Mouse (Mus musculus) lung, embryonic 14.5 days (tissue): ENCODE data around the gene Zbtb16. TPM values are rescaled to one million over a fixed set of nuclear protein-coding genes. Genes with fewer than 3 reads are reported as not detected.

Experiments
- ATAC-seq: fragments of 200-750 bp; cut with Nextera tagmentation; 2 replicates; pipeline ENCODE4 v1.8.0; 2017; ENCODE audit warnings: mild to moderate bottlenecking, moderate TSS enrichment, moderate library complexity; ENCODE audit not compliant: insufficient read depth
- DNase-seq: peaks from one replicate; pipeline ENCODE4 v3.0.0-alpha.2; 2015
- H3K27ac ChIP-seq: fragments of 300-500 bp; sonication (generic); 2 replicates; pipeline ENCODE4 v1.5.1; 2014; ENCODE audit warnings: low read depth, mild to moderate bottlenecking, moderate library complexity
- H3K27me3 ChIP-seq: fragments of 300-500 bp; sonication (generic); 2 replicates; pipeline ENCODE4 v1.6.1; 2014; ENCODE audit warnings: low read length, control low read depth; ENCODE audit not compliant: insufficient read depth
- H3K36me3 ChIP-seq: fragments of 300-500 bp; sonication (generic); 2 replicates; pipeline ENCODE4 v1.6.1; 2014; ENCODE audit warnings: control low read depth; ENCODE audit not compliant: insufficient read depth
- H3K4me1 ChIP-seq: fragments of 300-500 bp; sonication (generic); 2 replicates; pipeline ENCODE4 v1.6.1; 2014; ENCODE audit warnings: antibody characterized with exemption, control low read depth; ENCODE audit not compliant: insufficient read depth
- H3K4me2 ChIP-seq: fragments of 300-500 bp; sonication (generic); 2 replicates; pipeline ENCODE4 v1.6.1; 2014; ENCODE audit warnings: mild to moderate bottlenecking
- H3K4me3 ChIP-seq: fragments of 300-500 bp; sonication (generic); 2 replicates; pipeline ENCODE4 v1.5.1; 2014; ENCODE audit warnings: low read depth, low read length
- H3K9ac ChIP-seq: fragments of 300-500 bp; sonication (generic); 2 replicates; pipeline ENCODE4 v1.6.1; 2014
- H3K9me3 ChIP-seq: fragments of 300-500 bp; sonication (generic); 2 replicates; pipeline ENCODE4 v1.6.1; 2016; ENCODE audit warnings: low read depth, low read length, control low read depth
- CTCF ChIP-seq: IDR thresholded peaks from 2 replicates; pipeline ENCODE4 v1.5.1; 2016; ENCODE audit warnings: antibody characterized with exemption, low read depth
- WGBS: fragments of 180-500 bp; shearing (Covaris S2); extraction: QIAGEN DNeasy Blood & Tissue Kit; methylation state at CpG from one replicate; pipeline ENCODE4 v1.1.7; 2014; 5-methylcytosine and 5-hydroxymethylcytosine counted together
- polyA plus RNA-seq: library from polyadenylated mRNA; unstranded; fragments of >200 nt; fragmentation: Nextera tagmentation; extraction: Ambion mirVana; gene quantifications from 2 replicates; pipeline ENCODE4 v1.2.1, GENCODE M21; 2014

Gene Zbtb16
- polyA plus RNA-seq, 1 experiment from 2014 or later, result 0.71 TPM

DNA sequence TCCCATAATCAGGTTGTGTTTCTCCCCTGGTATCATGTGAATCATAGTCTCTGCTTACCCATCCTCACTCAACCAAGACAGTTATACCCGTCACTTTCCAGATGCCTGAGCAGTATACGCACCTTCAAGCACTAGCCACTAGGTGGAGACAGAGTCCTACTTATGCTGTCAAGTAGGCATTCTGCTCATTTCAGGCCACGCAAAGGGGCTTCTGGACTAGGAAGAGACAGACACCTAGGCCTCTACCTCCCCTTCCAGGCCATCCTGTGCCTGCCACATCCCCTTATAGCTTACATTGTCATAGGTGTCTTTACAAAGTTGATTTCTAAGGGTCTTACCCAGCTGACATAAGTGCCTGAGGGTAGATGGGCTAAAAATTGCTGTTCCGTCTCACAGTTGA is 189.8 kb downstream of the Zbtb16 start:
- H3K4me3 ChIP-seq, result no peak overlapping the region
- peak; percentile 92 for DNase-seq
- peaks cover 6% of the 10 kb centered on the region; the same call in 1 of the 2 replicates for H3K4me1 ChIP-seq
- peak; percentile 100 for TF ChIP-seq CTCF
- 28% methylated on average over 4 of the region's 4 CpGs for WGBS
- H3K9me3 ChIP-seq, result peaks cover 6% of the 10 kb centered on the region; the same call in 1 of the 2 replicates
- H3K9ac ChIP-seq, result no peak overlapping the region
- no peak overlapping the region for H3K27ac ChIP-seq
- peaks cover 15% of the 10 kb centered on the region for H3K27me3 ChIP-seq
- H3K4me2 ChIP-seq, result no peak overlapping the region
- peak; percentile 56; the same call in 1 of the 2 replicates for ATAC-seq
- no peaks in the 10 kb centered on the region for H3K36me3 ChIP-seq

DNA sequence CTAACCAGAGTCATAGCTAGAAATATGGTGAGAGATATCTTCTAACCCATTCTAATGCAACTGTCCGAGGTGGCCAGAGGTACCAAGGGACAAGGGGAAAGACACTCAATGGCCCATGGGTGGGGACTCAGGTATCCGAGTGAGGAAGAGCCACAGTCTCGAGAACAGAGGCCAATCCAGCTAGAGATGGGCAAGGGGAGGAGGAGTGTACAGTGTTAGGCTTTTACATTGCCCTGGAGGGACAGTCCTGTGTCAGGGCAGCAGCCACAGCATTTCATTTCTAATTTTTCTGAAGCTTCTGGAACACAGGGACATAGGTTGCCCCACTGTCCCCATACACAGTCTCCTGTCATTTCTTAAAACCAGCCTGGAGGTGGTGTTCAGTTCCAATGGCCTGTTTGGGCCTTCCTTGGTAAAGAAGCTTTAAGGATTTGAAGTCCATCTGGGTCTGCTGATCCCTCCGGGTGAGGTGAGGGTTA is 190.3 kb downstream of the Zbtb16 start:
- no peak for TF ChIP-seq CTCF
- no peak for ATAC-seq

DNA sequence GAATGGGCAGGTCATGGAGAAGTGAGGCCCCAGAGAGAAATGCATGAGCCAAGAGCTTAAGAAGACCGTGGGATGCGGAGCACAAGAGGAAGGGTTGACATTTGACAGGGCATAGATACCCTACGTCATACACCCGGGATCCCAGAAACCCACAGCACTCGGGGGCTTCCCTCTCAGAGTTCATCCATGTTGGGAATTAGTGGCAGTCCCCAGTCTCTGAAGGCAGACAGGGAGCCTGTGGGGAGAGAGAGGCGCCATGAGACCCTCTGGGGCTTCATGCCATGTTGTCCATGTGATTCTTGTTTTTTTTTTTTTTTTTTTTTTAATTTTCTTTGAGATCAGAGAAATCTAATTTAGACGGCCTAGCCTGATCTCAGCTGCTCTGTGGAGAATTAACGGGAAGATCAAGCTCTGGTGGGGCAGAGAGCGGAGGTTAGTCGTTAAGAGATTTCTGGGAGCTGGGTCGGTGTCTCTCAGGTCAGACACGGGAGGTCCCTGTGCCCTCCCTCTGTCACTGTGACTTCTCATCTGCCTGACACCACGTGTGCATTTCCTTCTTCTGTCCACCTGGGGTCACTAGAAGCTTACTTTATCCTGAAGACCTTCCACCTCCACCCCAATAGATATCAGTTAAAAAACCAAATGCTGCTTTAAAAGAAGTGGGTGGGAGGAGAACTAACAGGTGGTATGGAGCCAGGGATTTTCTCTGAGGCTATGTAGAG is 190.9 kb downstream of the Zbtb16 start:
- DNase-seq (peak; percentile 76), ATAC-seq (no peak)
- H3K4me2 ChIP-seq, result no peak overlapping the region
- peak; percentile 72 for TF ChIP-seq CTCF
- peaks cover 6% of the 10 kb centered on the region; the same call in 1 of the 2 replicates for H3K4me1 ChIP-seq
- 46% methylated on average over 13 of the region's 13 CpGs for WGBS
- peaks cover 14% of the 10 kb centered on the region for H3K27me3 ChIP-seq
- H3K4me3 ChIP-seq, result no peak overlapping the region
- H3K9ac ChIP-seq, result no peak overlapping the region
- no peak overlapping the region for H3K27ac ChIP-seq
- H3K36me3 ChIP-seq, result no peaks in the 10 kb centered on the region
- peaks cover 6% of the 10 kb centered on the region; the same call in 1 of the 2 replicates for H3K9me3 ChIP-seq

More for the DNA sequence above, 190.3 kb downstream of the Zbtb16 start:
- H3K9ac ChIP-seq, result no peak overlapping the region
- peaks cover 14% of the 10 kb centered on the region for H3K27me3 ChIP-seq
- no peak overlapping the region for H3K4me3 ChIP-seq
- peaks cover 6% of the 10 kb centered on the region; the same call in 1 of the 2 replicates for H3K4me1 ChIP-seq
- 58% methylated on average over 4 of the region's 4 CpGs for WGBS
- H3K36me3 ChIP-seq, result no peaks in the 10 kb centered on the region
- H3K27ac ChIP-seq, result no peak overlapping the region
- no peak overlapping the region for H3K4me2 ChIP-seq
- peaks cover 6% of the 10 kb centered on the region; the same call in 1 of the 2 replicates for H3K9me3 ChIP-seq
- DNase-seq, result no peak

DNA sequence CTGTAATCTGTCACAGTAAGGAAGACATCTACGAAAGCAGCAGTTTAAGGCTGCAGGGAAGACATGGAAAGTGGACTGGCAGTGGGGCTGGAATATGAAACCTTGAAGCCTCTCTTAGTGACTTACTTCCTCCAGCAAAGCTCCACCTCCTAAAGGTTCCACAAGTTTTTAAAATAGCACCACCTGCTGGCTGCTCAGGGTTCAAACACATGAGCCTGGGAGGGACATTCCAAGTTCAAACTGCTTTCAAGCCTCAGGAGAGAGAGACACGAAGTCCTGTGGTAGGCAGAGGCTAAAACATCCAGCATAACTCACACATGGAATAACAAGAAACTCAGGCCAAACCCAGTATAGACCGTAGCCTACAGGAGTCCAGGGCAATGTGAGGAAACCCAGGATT is 191.6 kb downstream of the Zbtb16 start:
- H3K4me1 ChIP-seq, result peaks cover 4% of the 10 kb centered on the region; the same call in 1 of the 2 replicates
- H3K27ac ChIP-seq, result no peak overlapping the region
- H3K9me3 ChIP-seq, result peaks cover 6% of the 10 kb centered on the region; the same call in 1 of the 2 replicates
- ATAC-seq (no peak), DNase-seq (no peak)
- no peak overlapping the region for H3K4me3 ChIP-seq
- H3K36me3 ChIP-seq, result no peaks in the 10 kb centered on the region
- WGBS, result 69% methylated on average over 3 of the region's 3 CpGs
- TF ChIP-seq CTCF, result peak; percentile 26
- no peak overlapping the region for H3K4me2 ChIP-seq
- peaks cover 14% of the 10 kb centered on the region for H3K27me3 ChIP-seq
- H3K9ac ChIP-seq, result no peak overlapping the region

DNA sequence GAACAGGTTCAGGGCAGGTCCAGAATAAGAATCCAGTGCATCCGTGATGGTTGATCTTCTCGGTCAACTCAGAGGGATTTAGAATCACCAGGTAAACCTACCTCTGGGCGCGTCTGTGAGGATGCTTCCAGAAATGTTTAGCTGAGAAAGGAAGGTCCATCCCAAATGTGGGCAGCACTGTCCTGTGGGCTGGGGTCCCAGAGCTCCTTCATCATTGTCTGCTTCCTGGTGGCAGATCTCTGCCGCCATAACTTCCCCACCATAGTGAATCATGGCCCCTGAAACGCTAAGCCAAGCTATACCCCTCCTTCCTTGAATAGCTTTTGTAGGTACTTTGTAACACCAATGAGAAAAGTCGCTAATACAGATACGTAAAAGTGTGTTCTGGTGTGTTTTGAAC is 194.4 kb downstream of the Zbtb16 start:
- Histone ChIP-seq H3K9me3 (peaks cover 6% of the 10 kb centered on the region; the same call in 1 of the 2 replicates), H3K36me3 (no peaks in the 10 kb centered on the region), H3K4me2 (no peak overlapping the region), H3K27me3 (peaks cover 7% of the 10 kb centered on the region), H3K4me3 (no peak overlapping the region), H3K27ac (no peak overlapping the region), H3K9ac (no peak overlapping the region), H3K4me1 (no peaks in the 10 kb centered on the region)
- no peak for TF ChIP-seq CTCF
- 91% methylated on average over 8 of the region's 8 CpGs for WGBS
- DNase-seq, result no peak
- no peak for ATAC-seq

DNA sequence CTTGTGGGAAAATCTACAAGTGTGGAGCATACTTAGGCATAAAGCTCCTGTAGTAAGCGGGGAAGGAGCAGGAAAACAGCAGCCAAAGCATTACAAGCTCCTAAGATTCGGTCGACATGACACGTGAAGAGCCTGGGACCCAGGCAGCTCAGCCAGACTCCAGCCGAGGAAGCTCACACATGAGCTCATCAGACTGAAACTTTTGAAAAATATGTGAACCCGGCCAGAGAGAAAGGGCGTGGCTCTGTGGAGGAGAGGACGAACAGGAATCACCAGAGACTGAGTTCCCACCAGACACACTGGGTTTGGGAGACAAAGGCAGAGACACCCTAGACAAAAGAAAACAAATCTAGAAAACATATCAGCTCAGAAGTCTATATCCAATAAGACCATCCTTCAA is 195.1 kb downstream of the Zbtb16 start:
- TF ChIP-seq CTCF, result no peak
- WGBS, result 68% methylated on average over 8 of the region's 8 CpGs
- no peaks in the 10 kb centered on the region for H3K4me1 ChIP-seq
- H3K9ac ChIP-seq, result no peak overlapping the region
- ATAC-seq (no peak), DNase-seq (no peak)
- no peak overlapping the region for H3K4me3 ChIP-seq
- H3K27ac ChIP-seq, result no peak overlapping the region
- H3K36me3 ChIP-seq, result no peaks in the 10 kb centered on the region
- H3K9me3 ChIP-seq, result peaks cover 6% of the 10 kb centered on the region; the same call in 1 of the 2 replicates
- no peak overlapping the region for H3K4me2 ChIP-seq
- H3K27me3 ChIP-seq, result peaks cover 11% of the 10 kb centered on the region

DNA sequence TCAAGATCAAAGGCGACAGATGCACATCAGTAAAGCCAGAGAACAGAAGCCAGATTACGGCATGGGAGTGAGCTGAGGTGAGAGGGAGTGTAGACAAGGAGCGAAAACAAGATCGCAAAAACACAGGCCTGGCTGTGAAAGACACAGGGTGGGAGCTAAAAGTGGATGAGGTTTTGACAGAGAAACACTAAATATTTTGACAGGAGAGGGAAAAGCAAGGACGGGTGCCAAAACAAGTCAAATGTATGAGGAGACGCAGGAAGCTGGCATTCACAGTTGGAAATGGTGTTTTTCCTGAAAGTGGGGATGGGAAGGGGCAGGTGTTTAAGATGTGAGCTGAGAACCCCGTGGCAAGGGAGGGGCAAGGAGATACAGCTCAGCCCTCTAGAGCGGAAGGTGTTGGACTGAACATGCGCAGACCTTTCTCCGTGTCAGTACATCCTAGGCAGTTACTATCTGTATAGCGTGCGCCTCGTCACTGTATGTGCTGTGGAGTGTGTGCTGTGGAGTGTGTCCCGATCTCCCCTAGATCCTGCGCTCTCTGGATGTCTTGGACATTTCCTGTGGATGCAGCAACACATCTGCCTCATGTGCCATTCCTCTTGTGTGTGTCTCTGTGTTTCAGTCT is 197.7 kb downstream of the Zbtb16 start:
- Histone ChIP-seq H3K27me3 (peaks cover 15% of the 10 kb centered on the region), H3K4me3 (no peak overlapping the region), H3K27ac (no peak overlapping the region), H3K4me1 (no peaks in the 10 kb centered on the region), H3K36me3 (no peaks in the 10 kb centered on the region), H3K9ac (no peak overlapping the region), H3K4me2 (no peak overlapping the region), H3K9me3 (no peaks in the 10 kb centered on the region)
- no peak for TF ChIP-seq CTCF
- no peak for DNase-seq
- 34% methylated on average over 15 of the region's 15 CpGs for WGBS
- no peak for ATAC-seq
